In the genomic region with DNA sequence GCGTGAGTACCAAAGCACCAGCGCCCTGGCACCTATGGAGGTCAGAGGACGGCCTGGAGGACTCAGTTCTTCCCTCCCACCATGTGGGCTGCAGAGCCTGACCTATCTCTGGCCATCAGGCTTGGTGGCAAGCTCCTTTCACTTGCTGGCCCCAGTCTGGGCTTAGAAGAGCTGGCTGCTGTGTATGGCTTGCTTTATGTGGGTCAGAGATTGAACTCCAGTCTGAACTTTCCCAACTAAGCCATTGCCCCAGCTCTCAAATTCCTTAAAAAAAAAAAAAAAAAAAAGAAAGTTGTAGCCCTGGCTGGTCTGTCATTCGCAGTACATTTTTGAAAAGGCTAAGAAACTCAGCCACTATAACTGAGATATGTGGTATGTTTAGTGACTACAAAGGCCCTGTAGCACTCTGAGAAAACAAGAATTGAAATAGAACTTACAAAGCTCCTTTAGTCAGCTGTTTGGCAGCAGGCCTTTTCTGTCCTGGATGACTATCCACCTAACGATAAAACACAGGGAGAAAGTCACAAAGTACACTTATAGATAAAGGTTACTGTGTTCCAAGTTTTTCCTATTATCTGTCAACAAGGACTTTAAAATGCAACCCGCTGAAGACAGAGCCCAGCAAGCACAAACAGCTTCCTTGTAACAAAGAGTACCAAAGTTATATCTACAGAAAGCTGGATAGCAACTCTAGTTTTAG, we compare ENCODE assay signal across 16 mouse cellular contexts. TPM values are rescaled to one million over a fixed set of nuclear protein-coding genes. Genes with fewer than 3 reads are reported as not detected.
A peak's percentile ranks its signal among the peaks of the same experiment; 100 is the strongest.
DNase-seq lines count a peak whose midpoint lies in the region; ATAC-seq and TF ChIP-seq lines count a peak whose summit lies in the region.
"Had no signal": no experiment of that assay in that cellular context is flagged by ENCODE, and none has a peak within 500 bp of the region (broad histone marks: within the 10 kb centered on the region; RNA-seq: fewer than 3 reads in every experiment).

No protein-coding gene starts in this region.

- no peak overlapping the region for H3K9ac ChIP-seq in heart, embryonic 14.5 days (ENCODE audit: low read length)
- H3K9ac ChIP-seq: forebrain, postnatal 0 days; liver, embryonic 13.5 days; midbrain, embryonic 12.5 days had no signal

- no peaks in the 10 kb centered on the region for H3K4me1 ChIP-seq in kidney, adult 2 months (ENCODE audit: control insufficient read depth, insufficient read depth, low read length)
- peaks cover 2 to 7% of the 10 kb centered on the region in 2 experiments; a peak in 1 of 4 replicates for H3K4me1 ChIP-seq in heart, embryonic 14.5 days (ENCODE audit: control insufficient read depth in 2 of 2, insufficient read depth in 2 of 2, low read length in 2 of 2)
- 0 out of 2 replicates have a peak, but pooled peaks cover 2% of the 10 kb centered on the region for H3K4me1 ChIP-seq in small intestine, adult 2 months (ENCODE audit: control insufficient read depth, insufficient read depth, insufficient read length, low read length)
- H3K4me1 ChIP-seq: liver, embryonic 13.5 days; midbrain, embryonic 12.5 days had no signal

- no peak overlapping the region for H3K4me3 ChIP-seq in kidney, adult 2 months (ENCODE audit: insufficient read depth, low read depth, low read length)
- no peak overlapping the region for H3K4me3 ChIP-seq in heart, embryonic 14.5 days (ENCODE audit: control insufficient read depth in 1 of 2, insufficient read depth in 1 of 2, low read depth in 1 of 2, low read length in 2 of 2)
- H3K4me3 ChIP-seq in small intestine, adult 2 months (ENCODE audit: low read depth, low read length) = no peak overlapping the region
- H3K4me3 ChIP-seq: liver, embryonic 13.5 days; midbrain, embryonic 12.5 days had no signal

- H3K36me3 ChIP-seq in kidney, adult 2 months (ENCODE audit: control insufficient read depth, insufficient read depth, low read length) = peaks cover 1% of the 10 kb centered on the region; the same call in 1 of the 2 replicates
- H3K36me3 ChIP-seq in heart, embryonic 14.5 days (ENCODE audit: control insufficient read depth, insufficient read depth, low read length) = peaks cover 85% of the 10 kb centered on the region
- H3K36me3 ChIP-seq in small intestine, adult 2 months (ENCODE audit: control insufficient read depth, insufficient read depth, low read length) = peaks cover 71% of the 10 kb centered on the region

- TF ChIP-seq POLR2A in kidney, adult 2 months (IDR thresholded peaks at IDR 0.05; ENCODE audit: low read depth, low read length) = no peak
- TF ChIP-seq POLR2A in small intestine, adult 2 months (IDR thresholded peaks at IDR 0.05; ENCODE audit: low read depth, low read length) = no peak

- H3K4me2 ChIP-seq in heart, embryonic 14.5 days (ENCODE audit: low read length) = no peak overlapping the region
- H3K4me2 ChIP-seq: liver, embryonic 13.5 days; midbrain, embryonic 12.5 days had no signal

- H3K27ac ChIP-seq in kidney, adult 2 months (ENCODE audit: insufficient read depth, low read depth, low read length) = no peak overlapping the region
- peak overlapping the region; percentile 49 to 65; a peak in 3 of 4 replicates for H3K27ac ChIP-seq in heart, embryonic 14.5 days (replicated peaks in 1 of 2; ENCODE audit: control insufficient read depth in 1 of 2, insufficient read depth in 1 of 2, low read depth in 2 of 2, low read length in 2 of 2)
- H3K27ac ChIP-seq in small intestine, adult 2 months (ENCODE audit: insufficient read depth, low read depth, low read length) = peak overlapping the region; percentile 41; the same call in 1 of the 2 replicates
- H3K27ac ChIP-seq: hindbrain, postnatal 0 days; liver, embryonic 13.5 days; midbrain, embryonic 12.5 days had no signal

- no peak for ATAC-seq in heart, embryonic 14.5 days (ENCODE audit: insufficient number of reproducible peaks, insufficient read depth, low FRiP score, low read depth)
- ATAC-seq: forebrain, postnatal 0 days; hindbrain, postnatal 0 days had no signal

- no peaks in the 10 kb centered on the region for H3K9me3 ChIP-seq in heart, embryonic 14.5 days (ENCODE audit: control insufficient read depth, low read length)
- H3K9me3 ChIP-seq: liver, embryonic 13.5 days; midbrain, embryonic 12.5 days had no signal

- 75% methylated on average over 6 of the region's 6 CpGs for WGBS in kidney, adult 2 months
- 63% methylated on average over 6 of the region's 6 CpGs for WGBS in heart, embryonic 14.5 days
- WGBS in small intestine, adult 2 months = 59% methylated on average over 6 of the region's 6 CpGs

- DNase-seq in kidney, adult 2 months = peak; percentile 11
- no peak for DNase-seq in kidney, postnatal 4 days
- DNase-seq in Muller cell, postnatal 12 days (ENCODE audit: inconsistent ontology term) = peak; percentile 11
- DNase-seq in spleen, postnatal 36 days (ENCODE audit: low spot score in 2 of 2) = no peak
- no peak for DNase-seq in right cerebral cortex, postnatal 25 days
- DNase-seq: adrenal gland, postnatal 25 days; cerebellum, adult 9-11 months; forebrain, postnatal 0 days; kidney, adult 9 months; kidney, postnatal 36 days; liver, embryonic 13.5 days; thymus, adult 2 months had no signal

- H3K27me3 ChIP-seq in kidney, adult 2 months (replicated peaks; ENCODE audit: control insufficient read depth, insufficient read depth, low read length) = no peaks in the 10 kb centered on the region
- H3K27me3 ChIP-seq in heart, embryonic 14.5 days (ENCODE audit: control insufficient read depth, insufficient read depth, low read length) = no peaks in the 10 kb centered on the region
- no peaks in the 10 kb centered on the region for H3K27me3 ChIP-seq in small intestine, adult 2 months (ENCODE audit: control insufficient read depth, insufficient read depth, low read length)
- H3K27me3 ChIP-seq: liver, embryonic 13.5 days; midbrain, embryonic 12.5 days had no signal

- no peak for TF ChIP-seq CTCF in kidney, adult 2 months (conservative IDR thresholded peaks at IDR 0.05; ENCODE audit: insufficient read depth, insufficient read length, low read depth, low read length)
- TF ChIP-seq CTCF in small intestine, adult 2 months (IDR thresholded peaks at IDR 0.05; ENCODE audit: extremely low read depth, insufficient read length, insufficient replicate concordance, low read depth, low read length) = no peak

RNA-seq across cellular contexts. Expression of gene Rpl7l1, which starts 26.8 kb away (rescaled TPM):
- polyA plus RNA-seq in kidney, adult 2 months (2012; rRNA removed) = 30.5 and 38.4 TPM in 2 replicates
- polyA plus RNA-seq in heart, embryonic 14.5 days (2014; fragmentation: Nextera tagmentation; extraction: Ambion mirVana) = 84.6 and 86.7 TPM in 2 replicates
- polyA plus RNA-seq in small intestine, adult 2 months (2012; rRNA removed) = 5.4 and 7.4 TPM in 2 replicates

RNA-seq across cellular contexts. Expression of gene 2310039H08Rik, which starts 36.8 kb away (rescaled TPM):
- 131 and 174 TPM in 2 replicates for polyA plus RNA-seq in kidney, adult 2 months (2012; rRNA removed)
- 59.3 and 67.8 TPM in 2 replicates for polyA plus RNA-seq in heart, embryonic 14.5 days (2014; fragmentation: Nextera tagmentation; extraction: Ambion mirVana)
- polyA plus RNA-seq in small intestine, adult 2 months (2012; rRNA removed) = 107 and 109 TPM in 2 replicates

RNA-seq across cellular contexts. Expression of gene Ptcra, which starts 45.8 kb away (rescaled TPM):
- 0.06 TPM in 1 of 2 replicates, not detected in the other for polyA plus RNA-seq in kidney, adult 2 months (2012; rRNA removed)
- polyA plus RNA-seq in heart, embryonic 14.5 days (2014; fragmentation: Nextera tagmentation; extraction: Ambion mirVana) = 0.15 TPM in 1 of 2 replicates, not detected in the other
- polyA plus RNA-seq in small intestine, adult 2 months (2012; rRNA removed) = not detected in 2 replicates

RNA-seq across cellular contexts. Expression of gene Bicral, which starts 49.0 kb away (rescaled TPM):
- 11.4 and 11.8 TPM in 2 replicates for polyA plus RNA-seq in kidney, adult 2 months (2012; rRNA removed)
- 6.4 and 7.4 TPM in 2 replicates for polyA plus RNA-seq in heart, embryonic 14.5 days (2014; fragmentation: Nextera tagmentation; extraction: Ambion mirVana)
- 4.0 and 7.1 TPM in 2 replicates for polyA plus RNA-seq in small intestine, adult 2 months (2012; rRNA removed)

RNA-seq across cellular contexts. Expression of gene Cnpy3, which starts 57.3 kb away (rescaled TPM):
- polyA plus RNA-seq in kidney, adult 2 months (2012; rRNA removed) = 48.3 and 51.4 TPM in 2 replicates
- polyA plus RNA-seq in heart, embryonic 14.5 days (2014; fragmentation: Nextera tagmentation; extraction: Ambion mirVana) = 41.6 and 43.7 TPM in 2 replicates
- 14.3 and 23.7 TPM in 2 replicates for polyA plus RNA-seq in small intestine, adult 2 months (2012; rRNA removed)

Comparison
In these comparisons a context has a peak if more than half of its experiments do, and no peak if none do; other contexts are left out.
1. DNase-seq: peak in kidney, adult 2 months (single experiment) and Muller cell, postnatal 12 days (single experiment); none in kidney, postnatal 4 days (0 of 2), spleen, postnatal 36 days (0 of 2) and right cerebral cortex, postnatal 25 days (single experiment).